Mouse (Mus musculus): Measurements from ENCODE around the gene Pola2.

GRCm38 (mm10) chr19:5927532-5927931 lies 36.5 kb downstream of the Pola2 start:
- TF ChIP-seq CTCF (IDR thresholded peaks at IDR 0.05; ENCODE audit: borderline replicate concordance, control insufficient read depth, extremely low read depth, insufficient read depth, low read length, poor library complexity) = no peak
- TF ChIP-seq POLR2A (IDR thresholded peaks at IDR 0.05; ENCODE audit: control insufficient read depth, extremely low read depth, insufficient read depth, low read length, poor library complexity) = no peak

Data from thymus, adult 2 months (tissue).